Mouse (Mus musculus): ENCODE results near the gene Fam207a. TPM values are rescaled to one million over a fixed set of nuclear protein-coding genes. Genes with fewer than 3 reads are reported as not detected.

The Fam207a gene
- polyA plus RNA-seq, 1 experiment from 2014 or later = 34.1 TPM

DNA sequence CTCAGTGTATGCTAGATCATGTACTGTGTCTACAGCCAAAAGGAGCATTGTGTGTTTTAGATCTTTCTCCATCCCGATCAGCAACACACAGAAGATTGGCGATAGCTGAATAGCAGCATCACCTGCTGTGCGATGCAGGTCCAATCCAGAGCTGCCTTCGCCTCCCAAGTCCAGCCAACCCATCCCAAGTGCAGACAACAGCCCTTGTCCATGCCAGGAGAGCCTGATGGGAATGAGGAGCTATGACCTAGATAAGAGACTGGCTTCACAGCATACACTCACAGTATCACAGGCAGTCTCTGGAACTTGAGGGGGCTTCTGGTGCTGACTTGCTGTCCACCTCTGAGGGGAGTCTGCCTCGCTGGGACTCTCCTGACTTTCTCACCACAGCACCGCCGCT is 67.4 kb downstream of the Fam207a start:
- no peak for TF ChIP-seq CTCF (IDR thresholded peaks at IDR 0.05; ENCODE audit: low read depth)
- no peak for ATAC-seq (replicated peaks; ENCODE audit: low FRiP score, low read depth)
- WGBS = 81% methylated on average over 7 of the region's 7 CpGs

DNA sequence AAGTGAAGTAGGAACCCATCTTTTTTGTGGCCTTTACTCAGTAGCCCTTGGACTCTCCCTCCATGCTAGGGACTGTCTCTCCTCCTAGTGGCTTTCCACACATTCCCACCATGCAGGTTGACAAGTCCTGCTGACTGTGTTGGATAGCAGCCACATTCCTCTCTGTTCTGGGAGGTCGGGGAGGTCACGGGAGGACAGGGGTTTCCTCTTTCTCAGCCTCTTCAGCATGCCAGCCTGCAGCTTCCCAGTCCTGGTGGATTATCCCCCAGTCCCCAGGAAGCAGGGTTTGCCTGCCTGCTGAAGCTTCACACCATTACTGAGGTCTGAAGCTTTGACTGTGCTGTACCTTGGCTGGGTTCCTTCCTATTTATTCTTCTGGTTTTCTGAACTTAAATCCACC is 67.8 kb downstream of the Fam207a start:
- Histone ChIP-seq H3K27ac (no peak overlapping the region), H3K4me3 (replicated peaks; ENCODE audit: low read depth, low read length) (no peak overlapping the region), H3K36me3 (ENCODE audit: insufficient read depth, low read length) (no peaks in the 10 kb centered on the region), H3K27me3 (ENCODE audit: insufficient read depth, low read length) (no peaks in the 10 kb centered on the region), H3K9ac (ENCODE audit: low read depth, low read length) (no peak overlapping the region), H3K4me2 (ENCODE audit: low read length) (no peak overlapping the region), H3K4me1 (replicated peaks; ENCODE audit: insufficient read depth, low read length) (peaks cover 9% of the 10 kb centered on the region; the same call in 1 of the 2 replicates), H3K9me3 (replicated peaks; ENCODE audit: low read length) (no peaks in the 10 kb centered on the region)
- DNase-seq (ENCODE audit: low spot score) = peak; percentile 52
- no peak for ATAC-seq (replicated peaks; ENCODE audit: low FRiP score, low read depth)
- WGBS = 14% methylated on average over 2 of the region's 2 CpGs
- no peak for TF ChIP-seq CTCF (IDR thresholded peaks at IDR 0.05; ENCODE audit: low read depth)

More for the DNA sequence above, 67.4 kb downstream of the Fam207a start:
- no peak overlapping the region for H3K4me3 ChIP-seq (replicated peaks; ENCODE audit: low read depth, low read length)
- H3K9ac ChIP-seq (ENCODE audit: low read depth, low read length) = no peak overlapping the region
- no peaks in the 10 kb centered on the region for H3K36me3 ChIP-seq (ENCODE audit: insufficient read depth, low read length)
- no peak overlapping the region for H3K4me2 ChIP-seq (ENCODE audit: low read length)
- no peak for DNase-seq (ENCODE audit: low spot score)
- H3K4me1 ChIP-seq (replicated peaks; ENCODE audit: insufficient read depth, low read length) = peaks cover 9% of the 10 kb centered on the region; the same call in 1 of the 2 replicates
- H3K27me3 ChIP-seq (ENCODE audit: insufficient read depth, low read length) = no peaks in the 10 kb centered on the region
- H3K27ac ChIP-seq = no peak overlapping the region
- no peaks in the 10 kb centered on the region for H3K9me3 ChIP-seq (replicated peaks; ENCODE audit: low read length)

DNA sequence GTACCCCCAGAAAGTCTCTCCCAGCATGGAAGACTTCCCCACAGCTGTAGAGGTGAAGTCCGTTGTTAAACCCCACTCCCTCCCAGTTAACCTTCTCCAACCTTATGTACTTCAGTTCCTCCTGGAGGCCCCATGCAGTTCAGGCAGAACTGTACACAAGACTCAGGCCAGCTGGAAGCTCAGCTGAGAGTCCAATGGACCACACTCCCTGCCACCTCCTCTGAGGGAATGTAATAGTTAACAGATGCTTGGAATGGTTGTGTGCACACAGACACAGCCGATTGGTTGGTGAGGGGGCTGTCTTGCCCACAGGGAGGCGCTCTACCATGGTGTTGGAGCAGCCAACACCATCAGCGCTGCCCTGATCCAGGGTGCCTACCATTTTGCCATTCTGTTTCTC is 73.3 kb downstream of the Fam207a start:
- no peak overlapping the region for H3K4me3 ChIP-seq (replicated peaks; ENCODE audit: low read depth, low read length)
- TF ChIP-seq CTCF (IDR thresholded peaks at IDR 0.05; ENCODE audit: low read depth) = peak; percentile 19; the same call in 1 of the 2 replicates
- no peak for ATAC-seq (replicated peaks; ENCODE audit: low FRiP score, low read depth)
- no peak for DNase-seq (ENCODE audit: low spot score)
- no peak overlapping the region for H3K9ac ChIP-seq (ENCODE audit: low read depth, low read length)
- no peaks in the 10 kb centered on the region for H3K27me3 ChIP-seq (ENCODE audit: insufficient read depth, low read length)
- H3K4me2 ChIP-seq (ENCODE audit: low read length) = no peak overlapping the region
- 0 out of 2 replicates have a peak, but pooled peaks cover 4% of the 10 kb centered on the region for H3K4me1 ChIP-seq (replicated peaks; ENCODE audit: insufficient read depth, low read length)
- WGBS = 71% methylated on average over 4 of the region's 4 CpGs
- no peak overlapping the region for H3K27ac ChIP-seq
- H3K9me3 ChIP-seq (replicated peaks; ENCODE audit: low read length) = no peaks in the 10 kb centered on the region
- H3K36me3 ChIP-seq (ENCODE audit: insufficient read depth, low read length) = no peaks in the 10 kb centered on the region

DNA sequence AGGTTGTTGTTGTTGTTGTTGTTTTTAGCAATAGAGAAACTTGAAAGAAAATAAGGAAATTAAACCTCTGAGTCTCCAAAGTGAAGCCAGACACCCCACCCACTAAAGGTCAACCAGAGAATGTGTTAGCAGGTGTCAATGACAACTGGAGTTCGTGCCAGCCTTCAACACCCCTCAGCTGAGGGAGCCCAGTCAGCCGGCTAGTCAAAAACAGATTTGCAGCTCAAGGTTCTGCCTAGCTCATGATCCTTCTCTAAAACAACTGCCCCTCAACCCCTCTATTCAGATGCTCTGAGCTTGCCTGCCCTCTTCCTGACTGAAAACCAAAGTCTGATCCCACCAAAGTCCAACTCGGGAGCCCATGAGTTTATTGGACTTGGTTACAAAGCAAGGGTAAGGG is 73.8 kb downstream of the Fam207a start:
- Histone ChIP-seq H3K9ac (ENCODE audit: low read depth, low read length) (no peak overlapping the region), H3K4me1 (replicated peaks; ENCODE audit: insufficient read depth, low read length) (0 out of 2 replicates have a peak, but pooled peaks cover 4% of the 10 kb centered on the region), H3K27me3 (ENCODE audit: insufficient read depth, low read length) (no peaks in the 10 kb centered on the region), H3K9me3 (replicated peaks; ENCODE audit: low read length) (no peaks in the 10 kb centered on the region), H3K4me3 (replicated peaks; ENCODE audit: low read depth, low read length) (no peak overlapping the region), H3K36me3 (ENCODE audit: insufficient read depth, low read length) (no peaks in the 10 kb centered on the region), H3K4me2 (ENCODE audit: low read length) (no peak overlapping the region), H3K27ac (no peak overlapping the region)
- ATAC-seq (replicated peaks; ENCODE audit: low FRiP score, low read depth) (no peak), DNase-seq (ENCODE audit: low spot score) (no peak)
- 53% methylated on average over 3 of the region's 3 CpGs for WGBS
- no peak for TF ChIP-seq CTCF (IDR thresholded peaks at IDR 0.05; ENCODE audit: low read depth)

DNA sequence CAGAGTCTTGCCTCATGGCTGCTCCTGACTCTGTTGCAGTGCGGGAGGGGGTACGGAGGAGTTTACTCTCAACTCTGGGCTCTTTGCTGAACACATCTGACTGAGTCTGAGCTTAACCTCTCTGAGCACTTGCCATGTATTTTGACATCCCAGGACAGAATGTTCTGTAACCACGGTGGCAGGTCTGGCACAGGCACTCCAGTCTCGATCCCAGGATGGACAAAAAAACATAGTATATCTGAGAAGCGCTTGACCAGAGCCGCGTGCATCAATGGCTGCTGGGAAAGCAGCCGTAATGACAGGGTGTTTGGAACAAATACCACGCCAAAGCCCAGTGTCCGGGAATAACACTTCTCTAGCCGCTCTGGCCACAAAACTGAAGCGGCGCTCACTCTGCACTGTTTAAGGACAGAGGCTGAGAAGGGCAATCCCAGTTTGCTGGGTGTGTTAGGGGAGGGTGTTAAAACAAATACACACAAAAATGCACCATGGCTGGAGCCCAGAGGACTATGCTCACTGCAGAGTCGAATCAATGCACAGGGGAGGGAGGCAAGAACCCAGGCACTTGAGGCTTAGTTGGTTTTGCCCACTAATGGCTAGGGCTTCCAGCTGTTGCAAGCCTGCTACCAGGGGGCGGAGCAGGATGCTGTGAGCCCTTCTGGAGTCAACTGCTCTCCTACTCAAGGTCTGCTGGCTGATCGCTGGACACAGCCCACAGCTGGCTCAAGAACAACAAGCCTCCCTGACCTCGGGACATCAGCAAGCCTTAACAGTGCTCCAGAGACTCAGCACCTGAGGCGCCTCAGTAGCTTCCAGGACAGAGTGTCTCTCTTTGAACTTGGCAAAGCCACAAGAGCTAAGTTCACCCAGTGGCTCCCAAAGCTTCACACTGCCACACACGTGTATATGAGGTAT is 74.5 kb downstream of the Fam207a start:
- H3K9me3 ChIP-seq (replicated peaks; ENCODE audit: low read length) = no peaks in the 10 kb centered on the region
- ATAC-seq (replicated peaks; ENCODE audit: low FRiP score, low read depth) (0 out of 2 replicates have a peak, but pooled peaks have one; percentile 21), DNase-seq (ENCODE audit: low spot score) (no peak)
- H3K27me3 ChIP-seq (ENCODE audit: insufficient read depth, low read length) = no peaks in the 10 kb centered on the region
- WGBS = 22% methylated on average over 19 of the region's 19 CpGs
- no peaks in the 10 kb centered on the region for H3K36me3 ChIP-seq (ENCODE audit: insufficient read depth, low read length)
- 0 out of 2 replicates have a peak overlapping the region, but pooled peaks have one; percentile 7 for H3K4me3 ChIP-seq (replicated peaks; ENCODE audit: low read depth, low read length)
- H3K9ac ChIP-seq (ENCODE audit: low read depth, low read length) = no peak overlapping the region
- H3K4me1 ChIP-seq (replicated peaks; ENCODE audit: insufficient read depth, low read length) = 0 out of 2 replicates have a peak, but pooled peaks cover 4% of the 10 kb centered on the region
- peak; percentile 8; the same call in 1 of the 2 replicates for TF ChIP-seq CTCF (IDR thresholded peaks at IDR 0.05; ENCODE audit: low read depth)
- peak overlapping the region; percentile 41 for H3K4me2 ChIP-seq (ENCODE audit: low read length)
- H3K27ac ChIP-seq = no peak overlapping the region

DNA sequence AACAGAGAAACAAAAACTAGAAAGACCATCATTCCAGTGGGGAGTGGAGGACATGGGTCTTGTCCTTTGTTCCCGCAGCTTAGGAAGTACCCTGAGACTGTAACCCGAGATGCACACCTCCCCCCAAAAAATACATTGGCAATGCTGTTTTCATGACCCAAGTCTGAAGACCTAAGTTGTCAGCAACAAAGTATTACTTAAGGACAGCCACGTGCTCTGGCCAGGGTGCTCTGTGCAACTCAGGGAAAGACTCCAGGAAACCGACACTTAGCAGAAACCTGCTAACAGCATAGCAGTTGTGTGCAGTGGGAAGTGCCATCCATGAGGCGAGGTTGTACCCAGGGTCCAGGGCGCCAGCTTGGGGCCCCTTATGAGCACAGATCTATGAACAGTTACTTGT is 75.3 kb downstream of the Fam207a start:
- no peak for TF ChIP-seq CTCF (IDR thresholded peaks at IDR 0.05; ENCODE audit: low read depth)
- 22% methylated on average over 6 of the region's 6 CpGs for WGBS
- no peaks in the 10 kb centered on the region for H3K27me3 ChIP-seq (ENCODE audit: insufficient read depth, low read length)
- no peak overlapping the region for H3K27ac ChIP-seq
- ATAC-seq (replicated peaks; ENCODE audit: low FRiP score, low read depth) (no peak), DNase-seq (ENCODE audit: low spot score) (no peak)
- H3K4me2 ChIP-seq (ENCODE audit: low read length) = no peak overlapping the region
- H3K9me3 ChIP-seq (replicated peaks; ENCODE audit: low read length) = no peaks in the 10 kb centered on the region
- 0 out of 2 replicates have a peak, but pooled peaks cover 4% of the 10 kb centered on the region for H3K4me1 ChIP-seq (replicated peaks; ENCODE audit: insufficient read depth, low read length)
- no peaks in the 10 kb centered on the region for H3K36me3 ChIP-seq (ENCODE audit: insufficient read depth, low read length)
- no peak overlapping the region for H3K4me3 ChIP-seq (replicated peaks; ENCODE audit: low read depth, low read length)
- H3K9ac ChIP-seq (ENCODE audit: low read depth, low read length) = no peak overlapping the region

Measured in kidney, postnatal 0 days (tissue).